Mouse (Mus musculus): ENCODE data around the gene Mbd6.

Mbd6 gene

GRCm38 (mm10) chr10:127289573-127290191 lies 864 bp upstream of the Mbd6 start:
- CTCF ChIA-PET = interaction anchor here (0.8 kb wide), 1 partner anchor 366 kb away, joined by 4 read pairs; no protein-coding TSS in a partner anchor

- CTCF ChIA-PET = no interaction called here
Measured at GRCm38 (mm10) chr10:127288328-127288799, 454 bp downstream of the Mbd6 start.

GRCm38 (mm10) chr10:127287936-127288293 lies 903 bp downstream of the Mbd6 start:
- CTCF ChIA-PET = no interaction called here

GRCm38 (mm10) chr10:127287271-127287935 lies 1.4 kb downstream of the Mbd6 start:
- CTCF ChIA-PET = no interaction called here

- CTCF ChIA-PET = no interaction called here
Measured at GRCm38 (mm10) chr10:127286730-127287129, 2.1 kb downstream of the Mbd6 start.

- CTCF ChIA-PET = interaction anchor here (0.6 kb wide), 1 partner anchor 8 kb away, joined by 3 read pairs; no protein-coding TSS in a partner anchor
Measured at GRCm38 (mm10) chr10:127286194-127286593, 2.6 kb downstream of the Mbd6 start.

- CTCF ChIA-PET = interaction anchor here (0.6 kb wide), 1 partner anchor 9 kb away, joined by 3 read pairs; no protein-coding TSS in a partner anchor
Measured at GRCm38 (mm10) chr10:127285644-127286043, 3.2 kb downstream of the Mbd6 start.

GRCm38 (mm10) chr10:127284724-127285500 lies 3.9 kb downstream of the Mbd6 start:
- CTCF ChIA-PET = interaction anchor here (0.6 kb wide), 1 partner anchor 837 kb away, joined by 9 read pairs; no protein-coding TSS in a partner anchor

GRCm38 (mm10) chr10:127284105-127284622 lies 4.7 kb downstream of the Mbd6 start:
- CTCF ChIA-PET = interaction anchor here (0.6 kb wide), 1 partner anchor 837 kb away, joined by 9 read pairs; no protein-coding TSS in a partner anchor

GRCm38 (mm10) chr10:127282620-127283215 lies 6.1 kb downstream of the Mbd6 start:
- CTCF ChIA-PET = no interaction called here

GRCm38 (mm10) chr10:127281316-127281715 lies 7.5 kb downstream of the Mbd6 start:
- CTCF ChIA-PET = no interaction called here

GRCm38 (mm10) chr10:127279730-127280129 lies 9.1 kb downstream of the Mbd6 start:
- CTCF ChIA-PET = interaction anchor here (0.7 kb wide), 1 partner anchor 78 kb away, joined by 4 read pairs; no protein-coding TSS in a partner anchor

- CTCF ChIA-PET = no interaction called here
Measured at GRCm38 (mm10) chr10:127274261-127275022, 14.4 kb downstream of the Mbd6 start.

GRCm38 (mm10) chr10:127272371-127272770 lies 16.4 kb downstream of the Mbd6 start:
- CTCF ChIA-PET = no interaction called here

GRCm38 (mm10) chr10:127269884-127270283 lies 18.9 kb downstream of the Mbd6 start:
- CTCF ChIA-PET = no interaction called here

GRCm38 (mm10) chr10:127269036-127269435 lies 19.8 kb downstream of the Mbd6 start:
- CTCF ChIA-PET = no interaction called here

- CTCF ChIA-PET = no interaction called here
Measured at GRCm38 (mm10) chr10:127268401-127268800, 20.4 kb downstream of the Mbd6 start.

- CTCF ChIA-PET = no interaction called here
Measured at GRCm38 (mm10) chr10:127267318-127267717, 21.5 kb downstream of the Mbd6 start.

GRCm38 (mm10) chr10:127266112-127267091 lies 22.4 kb downstream of the Mbd6 start, which contains the start of gene Dctn2:
Dctn2 (plus strand) TSS chr10:127266368.
- CTCF ChIA-PET = interaction anchor here (0.7 kb wide), 1 partner anchor 71 kb away, joined by 3 read pairs; no protein-coding TSS in a partner anchor

All from spleen, embryonic (tissue).